Mouse (Mus musculus) monocyte, adult 2 months (primary cell): ENCODE data around the gene Mast4.

ENCODE experiments used
- DNase-seq, 2 experiments: peaks; one replicate each; pipeline ENCODE4 v3.0.0; 2022; ENCODE audit warnings: low spot score in 2 of 2, low read depth in 1 of 2

Gene Mast4

GRCm38 (mm10) chr13:102698751-102699323 lies 635.5 kb downstream of the Mast4 start:
- no peak for DNase-seq

- DNase-seq: no peak
Measured at GRCm38 (mm10) chr13:102698335-102698734, 636.0 kb downstream of the Mast4 start.

- DNase-seq: peak; percentile 61 to 63
Measured at GRCm38 (mm10) chr13:102695121-102695905, 639.0 kb downstream of the Mast4 start.

GRCm38 (mm10) chr13:102694154-102694553 lies 640.1 kb downstream of the Mast4 start:
- no peak for DNase-seq

- peak in 1 of 2 experiments; percentile 41 for DNase-seq
Measured at GRCm38 (mm10) chr13:102693341-102693801, 640.9 kb downstream of the Mast4 start, which contains the start of gene Cd180. Gene Cd180 (plus strand): TSS chr13:102693558.

GRCm38 (mm10) chr13:102691408-102692150 lies 642.7 kb downstream of the Mast4 start:
- DNase-seq: no peak

- no peak for DNase-seq
Measured at GRCm38 (mm10) chr13:102690184-102690583, 644.1 kb downstream of the Mast4 start.

GRCm38 (mm10) chr13:102689201-102690090 lies 644.9 kb downstream of the Mast4 start:
- DNase-seq: peak in 1 of 2 experiments; percentile 35

- DNase-seq: no peak
Measured at GRCm38 (mm10) chr13:102688121-102688520, 646.2 kb downstream of the Mast4 start.

GRCm38 (mm10) chr13:102684890-102685289 lies 649.4 kb downstream of the Mast4 start:
- DNase-seq: no peak
